Mouse (Mus musculus) cerebellum, adult 8-10 months (tissue): ENCODE measurements around the gene Kif2c.
"Not testable (repeated sequence)": the region's sequence is repeated elsewhere in the genome, so short reads cannot be mapped to it uniquely, and the experiment has no call there.

Experiments
- DNase-seq: peaks from one replicate; pipeline ENCODE4 v3.0.0; 2022

Kif2c gene

GRCm38 (mm10) chr4:117188969-117189368, 6.5 kb upstream of the Kif2c start:
- DNase-seq = no peak

GRCm38 (mm10) chr4:117182759-117183096, 289 bp upstream of the Kif2c start:
- not testable (repeated sequence) for DNase-seq

DNA sequence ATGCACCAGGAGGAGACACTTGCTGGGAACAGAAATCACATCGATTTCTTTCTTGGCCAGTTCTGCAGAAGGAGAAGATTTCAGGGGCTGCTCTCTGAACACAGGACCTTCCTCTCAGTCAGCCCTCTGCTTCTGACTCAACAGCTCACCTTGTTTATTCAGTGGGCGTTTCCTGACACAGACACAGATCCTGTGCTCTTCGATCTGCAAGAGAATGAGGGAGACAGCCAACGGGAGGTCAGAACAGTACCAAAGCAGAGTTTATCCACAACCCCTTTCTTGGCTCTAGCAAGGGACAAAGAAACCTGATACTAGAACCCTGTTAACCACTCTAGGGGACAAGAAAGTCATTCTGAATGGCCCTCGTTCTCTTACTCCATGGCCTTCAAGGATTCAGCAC, 12.5 kb downstream of the Kif2c start:
- DNase-seq = no peak

- DNase-seq = no peak
Measured at GRCm38 (mm10) chr4:117161183-117161582, 21.3 kb downstream of the Kif2c start.

GRCm38 (mm10) chr4:117159666-117160065, 22.8 kb downstream of the Kif2c start:
- DNase-seq = no peak

GRCm38 (mm10) chr4:117156372-117156771, 26.1 kb downstream of the Kif2c start:
- DNase-seq = no peak

DNA sequence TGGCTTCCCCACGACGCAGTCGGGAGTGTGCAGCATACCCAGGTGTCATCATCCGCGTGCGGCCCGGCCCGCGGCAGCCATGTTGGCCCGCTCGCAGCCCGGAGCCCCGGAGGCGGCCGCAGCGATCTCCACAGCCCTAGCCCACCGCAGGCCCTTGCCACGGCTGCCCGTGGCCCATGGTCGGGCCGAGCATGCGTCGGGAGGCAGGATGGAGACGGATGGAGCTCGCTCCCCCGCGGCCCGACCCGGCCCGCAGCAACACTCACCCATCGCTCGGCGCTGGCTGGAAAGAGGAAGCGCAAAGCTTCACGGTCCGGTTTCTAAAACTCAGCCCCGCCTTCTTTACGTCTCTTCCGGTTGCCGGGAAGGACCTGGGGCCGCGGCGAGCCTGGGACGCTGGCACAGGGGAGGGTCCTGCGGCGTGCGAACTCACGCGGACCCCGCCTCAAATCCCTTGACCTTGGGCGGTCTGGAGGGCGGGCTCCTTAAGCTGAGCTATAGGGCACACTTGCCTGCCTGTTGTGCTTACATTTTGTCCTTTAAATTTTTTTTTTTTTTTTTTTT, 26.6 kb downstream of the Kif2c start, which contains the start of gene Rps8:
TSS of gene Rps8 (minus strand) at position 452 of the 564 bp plus-strand sequence.
- DNase-seq = peak; percentile 81

DNA sequence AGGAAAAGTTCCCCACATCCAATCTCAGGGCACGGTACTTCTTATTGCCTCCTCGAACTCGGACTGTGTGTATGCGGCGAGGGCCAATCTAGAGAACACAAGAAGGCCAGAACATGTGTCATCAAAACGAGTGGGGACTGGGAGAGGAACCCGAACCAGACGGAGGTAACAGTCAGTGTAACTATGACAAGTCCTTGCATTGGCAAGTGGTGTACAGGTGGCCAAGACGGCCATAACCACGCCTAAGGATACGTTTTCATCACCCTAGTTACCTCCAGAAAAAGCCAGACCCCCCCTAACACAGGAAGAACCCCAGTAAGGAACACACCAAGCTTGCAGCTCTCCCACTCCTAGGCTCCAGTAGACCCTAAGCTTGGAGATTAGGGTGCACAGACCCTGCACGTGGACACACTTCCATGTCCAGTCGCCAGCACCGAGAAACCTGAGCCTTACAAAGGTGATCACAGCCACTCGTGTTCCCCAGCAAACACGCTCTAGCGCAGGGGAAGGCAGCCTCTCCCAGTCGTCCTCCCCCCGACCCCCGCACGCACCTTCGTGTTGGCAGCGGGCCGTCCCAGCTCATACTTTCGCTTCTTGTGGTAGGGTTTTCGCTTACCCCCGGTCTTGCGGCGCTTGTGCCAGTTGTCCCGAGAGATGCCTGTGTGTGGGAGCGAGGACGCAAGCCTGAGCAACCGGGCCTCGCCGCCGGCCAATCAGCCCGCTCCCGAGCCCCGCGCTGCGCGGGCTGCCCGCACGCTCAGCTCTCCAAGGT, 27.2 kb downstream of the Kif2c start:
- DNase-seq = no peak

DNA sequence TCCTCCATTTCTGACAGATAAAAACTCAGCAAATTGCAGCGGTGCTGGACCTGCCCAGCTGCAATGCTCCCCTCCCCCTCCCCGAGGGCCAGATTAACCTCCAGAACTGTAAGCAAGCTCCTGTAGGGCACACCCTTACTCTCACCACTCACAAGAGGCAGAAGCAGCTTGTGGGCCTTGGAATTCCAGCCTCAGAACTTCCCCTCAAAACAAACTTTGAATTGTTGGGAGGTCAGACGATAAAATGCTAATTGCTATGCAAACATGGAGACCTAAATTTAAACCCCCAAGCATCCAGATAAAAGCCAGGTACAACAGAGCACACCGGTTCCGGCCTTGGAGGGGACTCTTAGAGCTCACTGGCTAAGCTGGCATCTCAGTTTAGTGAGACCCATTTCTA, 29.7 kb downstream of the Kif2c start:
- no peak for DNase-seq

- DNase-seq = no peak
Measured at GRCm38 (mm10) chr4:117151416-117151815, 31.0 kb downstream of the Kif2c start.

GRCm38 (mm10) chr4:117150212-117150733, 32.2 kb downstream of the Kif2c start:
- no peak for DNase-seq

- DNase-seq = no peak
Measured at GRCm38 (mm10) chr4:117149291-117150211, 32.9 kb downstream of the Kif2c start.

GRCm38 (mm10) chr4:117148815-117149214, 33.6 kb downstream of the Kif2c start:
- DNase-seq = no peak

DNA sequence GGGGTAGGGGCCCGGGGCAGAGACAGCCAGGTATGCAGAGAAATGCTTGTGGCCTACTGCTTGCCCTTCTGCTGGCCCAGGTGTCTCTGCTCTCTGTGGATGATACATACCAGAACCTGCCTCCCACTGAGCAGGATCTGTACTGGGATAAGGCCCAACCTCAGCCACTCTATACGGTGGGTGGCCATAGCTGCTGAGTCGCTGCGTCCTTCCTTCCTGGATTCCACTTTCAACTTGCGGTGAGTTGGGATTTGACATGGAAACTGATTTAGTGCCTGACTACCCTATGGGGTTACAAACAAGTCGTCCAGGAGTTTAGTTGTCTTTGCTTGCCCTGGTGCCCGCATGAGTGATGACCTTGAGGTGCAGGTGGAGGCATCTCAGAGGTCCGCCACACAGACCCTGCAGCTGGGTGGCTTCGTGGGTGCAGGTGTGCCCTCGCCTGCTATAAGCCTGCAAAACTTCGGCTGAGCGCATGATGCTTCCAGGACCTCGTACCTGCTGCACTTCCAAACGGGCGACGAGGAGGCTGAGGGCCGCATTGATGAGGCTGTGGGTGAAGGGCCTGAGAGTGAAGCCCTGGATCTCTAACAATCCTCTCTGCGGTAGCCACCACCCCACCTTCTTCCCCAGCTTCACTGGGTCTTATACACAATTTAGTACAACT, 34.3 kb downstream of the Kif2c start:
- no peak for DNase-seq

GRCm38 (mm10) chr4:117146176-117146575, 36.3 kb downstream of the Kif2c start:
- peak; percentile 82 for DNase-seq

GRCm38 (mm10) chr4:117145248-117145647, 37.2 kb downstream of the Kif2c start:
- DNase-seq = no peak

- DNase-seq = no peak
Measured at GRCm38 (mm10) chr4:117143023-117143422, 39.4 kb downstream of the Kif2c start.

GRCm38 (mm10) chr4:117140613-117141012, 41.8 kb downstream of the Kif2c start:
- DNase-seq = no peak

- no peak for DNase-seq
Measured at GRCm38 (mm10) chr4:117139217-117139612, 43.2 kb downstream of the Kif2c start.

DNA sequence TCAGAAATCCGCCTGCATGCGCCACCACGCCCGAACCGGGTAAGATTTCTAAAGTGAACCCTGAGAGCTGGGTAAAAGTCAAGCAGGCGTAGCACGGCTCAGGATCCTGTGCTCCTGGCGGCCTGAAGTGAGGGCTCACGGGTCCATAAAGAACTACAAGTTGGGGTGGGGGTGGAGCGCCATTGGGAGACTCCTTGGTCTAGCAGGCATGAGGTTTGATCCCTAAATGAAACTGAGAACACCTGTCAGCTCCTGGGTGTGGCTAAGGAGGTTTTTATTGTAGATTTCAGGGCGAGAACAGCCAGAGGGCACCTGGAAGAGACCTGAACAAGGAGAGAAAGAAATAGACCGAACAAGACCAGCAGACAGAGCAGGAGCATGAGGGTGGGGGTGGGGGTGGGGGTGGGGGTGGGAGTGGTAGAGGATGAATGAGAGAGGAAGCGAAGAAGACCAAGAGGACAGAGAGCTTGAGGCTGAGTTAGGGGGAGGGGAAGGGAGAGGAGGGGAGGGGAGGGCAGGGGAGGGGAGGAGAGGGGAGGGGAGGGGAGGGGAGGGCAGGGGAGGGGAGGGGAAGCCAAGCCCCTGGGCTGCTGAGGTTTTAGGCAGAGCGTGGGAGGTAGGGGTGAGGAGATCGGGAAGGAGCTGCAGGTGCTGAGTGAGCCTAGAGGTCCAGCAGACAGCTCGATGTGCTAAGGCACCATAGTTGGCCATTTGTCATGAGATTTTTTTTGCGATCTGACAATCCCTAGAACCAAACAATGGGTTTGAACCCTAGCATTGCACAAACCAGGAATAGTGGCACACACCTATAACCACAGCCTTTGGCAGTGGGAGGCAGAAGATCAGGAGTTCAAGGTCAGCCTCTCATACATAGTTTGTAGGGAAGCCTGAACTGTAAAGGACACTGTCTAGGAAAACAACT, 43.9 kb downstream of the Kif2c start:
- DNase-seq = no peak

GRCm38 (mm10) chr4:117136034-117136433, 46.4 kb downstream of the Kif2c start:
- no peak for DNase-seq

DNA sequence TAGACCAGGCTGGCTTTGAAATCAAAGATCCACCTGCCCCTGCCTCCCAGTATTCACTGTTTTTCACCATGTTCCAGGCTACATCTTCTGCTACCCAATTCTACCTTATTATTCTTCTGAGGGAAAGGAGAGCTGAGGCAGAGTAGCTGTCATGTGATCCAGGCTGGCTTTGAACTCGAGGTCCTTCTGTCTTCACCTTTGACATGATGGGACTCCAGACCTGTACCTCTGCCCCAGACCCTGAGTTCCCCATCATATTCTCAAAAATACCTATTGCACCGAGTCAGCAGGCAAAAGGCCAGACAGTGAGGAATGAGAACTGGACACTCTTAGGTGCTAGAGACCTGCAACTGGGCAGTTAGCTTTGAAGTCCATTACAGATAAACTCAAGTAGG, 47.8 kb downstream of the Kif2c start:
- DNase-seq = no peak
